Mouse (Mus musculus) testis, postnatal 14 days (tissue): ENCODE measurements around the gene Tet3.

Experiments
- DNase-seq: peaks from one replicate; pipeline ENCODE4 v3.0.0; 2021; ENCODE audit warnings: low spot score

Gene Tet3

DNA sequence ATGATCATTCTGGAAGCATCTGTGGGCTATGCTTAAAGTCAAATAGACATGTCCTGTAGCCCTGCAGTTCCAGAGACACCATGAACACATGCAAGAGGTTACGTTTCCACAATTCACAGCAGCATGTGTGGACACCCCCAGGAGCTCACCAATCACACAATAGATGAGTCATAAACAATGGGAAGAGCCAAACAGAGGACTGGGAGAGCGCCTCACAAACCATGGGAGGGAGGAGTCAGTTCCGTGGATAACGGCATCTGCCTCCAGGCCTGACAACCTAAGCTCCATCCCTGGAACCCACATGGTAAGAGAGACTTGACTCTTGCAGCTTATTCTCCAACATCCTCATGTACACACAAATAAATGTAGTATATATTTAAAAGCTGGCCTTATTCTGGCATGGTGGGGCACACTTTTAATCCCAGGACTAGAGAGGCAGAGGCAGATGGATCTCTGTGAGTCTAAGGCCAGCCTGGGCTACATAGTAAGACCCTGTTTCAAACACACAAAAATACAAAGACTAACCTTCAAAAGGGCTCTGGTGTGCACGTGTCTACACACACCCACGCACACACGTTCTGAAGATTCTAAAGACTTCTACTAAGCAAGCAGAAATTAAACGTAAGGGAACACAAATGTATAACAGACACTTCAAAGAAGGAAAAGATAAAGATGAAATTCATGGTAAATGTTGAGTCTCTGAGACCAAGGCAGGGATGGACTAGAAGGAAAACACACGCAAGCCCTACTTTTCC is 44.1 kb downstream of the Tet3 start:
- no peak for DNase-seq

DNA sequence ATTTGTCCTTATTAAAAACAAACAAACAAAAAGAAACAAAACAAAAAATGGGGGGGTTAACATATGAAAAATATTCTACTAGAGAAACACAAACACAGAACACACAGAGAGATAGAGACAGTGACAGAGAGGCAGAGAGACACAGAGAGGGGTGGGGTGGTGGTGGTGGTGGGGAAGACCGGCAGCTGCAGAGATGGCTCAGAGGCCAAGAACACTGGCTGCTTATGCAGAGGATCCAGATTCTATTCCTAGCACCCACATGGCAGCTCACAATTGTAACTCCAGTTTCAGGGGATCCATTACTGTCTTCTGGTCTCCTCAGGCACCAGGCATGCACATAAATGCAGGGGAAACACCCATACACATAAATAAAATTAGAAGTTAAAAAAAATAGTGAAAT is 45.2 kb downstream of the Tet3 start:
- no peak for DNase-seq

DNA sequence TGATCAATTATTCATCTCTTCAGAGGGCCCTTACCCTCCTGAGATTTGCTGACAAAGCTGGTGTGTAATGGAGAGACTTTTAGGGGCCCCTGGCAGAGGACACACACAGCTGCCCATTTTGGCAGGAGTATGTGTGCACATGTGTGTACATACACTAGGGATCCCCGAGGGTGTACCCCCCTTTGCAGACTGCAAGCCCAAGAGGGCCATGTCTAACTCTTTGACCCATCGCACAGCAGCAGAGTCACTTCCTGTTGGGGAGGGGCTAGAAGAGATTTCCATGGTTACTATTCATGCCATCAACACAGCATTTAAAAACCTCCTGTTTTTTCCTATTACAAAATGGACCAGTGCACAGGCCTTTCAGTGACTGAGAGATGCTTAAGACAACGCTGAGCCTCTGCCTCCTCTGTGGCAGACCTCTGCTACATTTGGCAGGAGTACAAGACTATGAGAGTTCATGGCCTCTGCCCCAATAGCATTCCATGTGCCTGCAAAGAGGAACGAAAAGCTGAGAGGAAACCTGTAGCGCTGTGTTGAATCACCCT is 46.0 kb downstream of the Tet3 start:
- DNase-seq = no peak

DNA sequence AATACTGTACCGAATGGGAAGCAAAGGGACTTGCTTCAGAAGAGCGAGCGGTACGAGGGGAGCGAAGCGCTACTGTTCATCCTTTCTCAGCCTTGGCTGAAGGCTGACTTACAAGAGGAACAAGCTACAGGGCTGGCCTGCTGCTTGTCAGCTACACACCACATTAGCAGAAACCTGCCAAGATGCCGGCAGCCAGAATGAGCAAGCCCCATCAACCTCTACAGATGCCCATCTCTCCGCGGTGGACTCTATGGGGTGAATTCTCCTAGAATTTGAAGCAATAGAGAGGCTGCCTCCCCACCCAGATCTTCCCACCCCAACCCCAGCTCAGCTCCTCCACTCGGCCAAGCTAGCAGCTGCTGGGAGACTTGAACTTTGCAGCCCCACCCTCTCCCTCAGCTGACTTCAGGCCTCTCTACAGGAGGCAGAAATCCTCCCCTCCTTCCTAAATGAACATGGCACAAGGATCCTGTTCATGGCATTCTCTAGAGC is 46.5 kb downstream of the Tet3 start:
- no peak for DNase-seq

DNA sequence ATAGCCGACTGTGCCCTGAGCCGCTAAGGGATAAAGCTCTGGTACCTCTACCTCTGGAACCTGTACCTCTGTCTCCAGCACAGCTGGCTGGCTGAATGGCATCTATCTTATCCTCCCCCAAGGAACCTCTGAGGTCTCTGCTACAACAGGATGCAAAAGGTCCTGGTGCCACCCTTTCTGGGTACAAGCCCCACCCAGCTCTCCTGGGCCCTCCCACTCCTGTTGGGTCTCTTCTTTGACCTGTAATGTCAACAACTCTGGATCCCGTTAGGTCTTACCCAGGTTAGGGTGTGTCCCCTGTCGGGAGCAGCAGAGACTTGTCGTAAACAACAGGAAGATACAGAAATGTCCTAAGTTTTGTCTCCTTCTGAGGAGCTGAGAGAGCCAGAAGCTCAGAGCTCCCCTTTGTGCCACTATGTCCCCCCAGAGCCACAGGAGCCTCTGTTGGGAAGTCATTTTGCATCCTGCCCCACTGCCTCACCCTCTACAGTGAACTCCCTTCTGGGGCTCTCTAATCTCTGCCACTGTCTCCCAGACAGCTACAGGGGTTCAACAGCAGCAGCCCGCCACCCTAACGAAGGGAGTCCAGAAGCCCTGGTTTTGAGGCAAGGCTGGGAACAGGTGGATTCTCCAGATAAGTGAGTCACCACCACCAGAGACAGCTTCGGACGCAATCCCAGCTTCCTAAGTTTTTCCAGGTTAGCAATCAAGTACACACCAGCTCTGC is 47.1 kb downstream of the Tet3 start:
- no peak for DNase-seq

DNA sequence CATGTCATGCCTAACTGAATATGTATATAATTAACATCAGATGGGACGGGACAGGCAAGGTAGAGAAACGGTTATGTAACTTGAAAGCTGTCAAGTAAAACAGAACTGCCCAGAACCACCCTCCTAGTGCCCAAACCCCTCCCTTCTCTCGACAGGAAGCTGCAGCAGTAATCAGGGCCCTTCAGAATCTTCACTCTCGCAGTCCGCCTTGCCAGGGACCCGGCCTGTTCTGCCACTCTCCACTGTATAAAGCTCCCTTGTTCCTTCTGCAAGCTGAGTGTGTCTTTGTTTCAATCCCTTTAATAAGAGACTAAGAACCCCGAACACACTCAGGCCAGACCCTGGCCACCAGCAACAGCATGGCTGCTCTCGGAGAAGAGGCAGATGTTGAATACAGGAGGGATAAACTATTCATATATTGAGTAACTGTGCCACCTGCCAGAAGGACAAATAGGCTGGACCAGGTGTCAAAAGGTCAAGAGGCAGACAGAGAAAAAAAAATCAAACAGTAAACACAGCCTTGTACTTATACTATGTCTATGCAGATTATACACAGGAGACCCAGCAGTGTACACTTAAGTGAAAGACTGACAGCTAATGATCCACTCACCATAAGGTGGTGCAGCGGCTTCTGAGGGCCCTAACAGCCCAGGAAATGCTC is 48.7 kb downstream of the Tet3 start:
- no peak for DNase-seq

DNA sequence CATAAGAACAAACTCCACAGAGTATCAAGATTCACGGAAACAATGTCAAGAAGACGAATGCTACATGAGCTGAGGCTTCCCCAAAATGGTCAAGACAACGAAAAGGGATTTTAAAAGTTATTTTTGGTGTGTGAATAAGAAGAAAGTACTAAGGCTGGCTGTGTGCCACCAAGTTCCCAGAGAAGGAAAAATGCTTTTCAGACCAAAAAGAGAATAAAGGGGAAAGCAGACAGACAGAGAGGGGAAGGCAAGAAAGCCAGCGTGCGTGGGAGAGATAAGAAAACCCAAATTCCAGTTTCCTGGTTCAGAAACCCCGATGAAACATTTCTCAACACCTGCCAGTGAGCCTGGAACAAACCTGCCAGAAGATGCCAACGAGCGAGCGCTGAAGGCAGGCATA is 50.4 kb downstream of the Tet3 start:
- DNase-seq = no peak

DNA sequence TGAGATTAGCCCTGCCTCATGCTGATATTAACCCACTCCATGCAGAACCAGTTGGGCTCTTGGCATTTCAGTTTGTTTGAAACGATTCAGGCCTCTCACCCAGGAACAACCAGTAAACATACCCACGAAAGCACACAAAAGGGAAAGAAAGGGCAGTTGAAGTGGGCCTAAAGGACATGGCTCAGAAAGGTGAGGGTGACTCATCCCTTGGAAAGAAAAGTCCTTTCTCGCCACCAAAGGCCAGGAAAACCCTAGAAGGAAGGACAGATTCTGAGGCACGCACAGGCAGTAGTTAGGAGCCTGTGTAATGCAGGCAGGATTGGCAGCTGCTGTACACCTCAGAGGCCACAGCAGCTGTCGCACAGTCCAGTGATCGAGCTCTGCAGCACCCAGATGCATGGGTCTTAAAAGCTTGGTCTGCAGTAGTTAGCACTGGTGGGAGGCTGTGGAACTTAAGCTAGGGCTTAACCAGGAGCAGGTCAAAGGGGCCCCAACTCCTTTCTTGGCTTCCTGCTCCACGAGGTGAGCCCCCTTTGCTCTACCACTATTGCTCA is 53.3 kb downstream of the Tet3 start:
- DNase-seq = no peak

DNA sequence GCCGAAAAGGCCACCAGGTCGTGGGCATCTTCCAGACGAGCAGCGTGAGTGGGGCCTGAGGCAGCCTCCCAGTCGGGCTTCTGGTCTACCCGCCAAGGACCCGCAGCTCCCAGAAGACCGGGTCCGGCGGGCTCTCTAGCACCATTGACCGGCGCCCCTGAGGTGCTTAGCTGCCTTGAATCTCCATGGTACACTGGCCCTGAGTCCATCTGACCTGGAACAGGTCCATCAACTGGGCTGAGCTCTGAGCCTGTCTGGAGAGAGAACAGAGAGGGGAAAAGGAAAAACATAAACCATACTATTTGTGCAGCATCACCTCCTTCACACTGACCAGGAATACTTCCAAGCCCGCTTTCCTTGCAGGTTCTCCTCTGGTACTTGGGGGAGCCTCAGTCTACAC is 54.3 kb downstream of the Tet3 start:
- DNase-seq = no peak

DNA sequence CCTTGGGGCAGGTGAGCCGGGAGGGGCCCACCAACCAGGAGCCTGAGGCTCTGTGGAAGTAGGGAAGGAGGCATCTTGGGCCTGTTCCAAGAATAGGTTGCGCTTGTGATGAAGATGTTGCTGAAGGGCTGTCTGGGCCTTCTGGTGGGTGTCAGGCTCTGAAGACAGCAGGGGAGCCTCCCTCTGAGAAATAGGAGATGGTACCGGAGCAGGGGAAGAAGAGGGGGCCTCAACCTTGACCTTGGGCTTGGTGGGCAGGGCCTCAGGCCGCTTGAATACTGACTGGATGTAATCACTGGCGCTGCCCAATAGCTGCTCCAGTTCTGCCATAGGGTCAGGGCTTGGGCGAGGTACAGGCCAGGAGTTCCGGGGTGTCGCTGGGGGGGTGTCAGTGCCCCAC is 55.4 kb downstream of the Tet3 start:
- DNase-seq = no peak

DNA sequence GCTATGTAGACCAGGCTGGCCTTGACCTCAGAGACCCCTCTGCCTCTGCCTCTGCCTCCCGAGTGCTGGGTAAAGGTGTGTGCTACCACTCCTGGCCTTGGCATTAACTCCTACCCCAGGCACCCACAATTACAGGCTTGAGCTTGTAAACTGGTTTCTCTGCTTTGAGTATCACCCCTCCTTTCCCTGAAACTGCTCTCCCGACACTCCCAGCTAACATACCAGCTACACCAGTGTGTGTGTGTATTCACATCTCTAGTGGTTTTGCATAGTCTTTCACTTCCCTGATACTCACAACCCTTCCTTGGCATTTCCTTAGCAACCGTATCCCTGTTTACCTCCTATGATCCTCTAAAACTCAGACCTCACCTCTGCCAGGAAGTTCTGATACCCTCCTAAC is 59.1 kb downstream of the Tet3 start:
- no peak for DNase-seq

DNA sequence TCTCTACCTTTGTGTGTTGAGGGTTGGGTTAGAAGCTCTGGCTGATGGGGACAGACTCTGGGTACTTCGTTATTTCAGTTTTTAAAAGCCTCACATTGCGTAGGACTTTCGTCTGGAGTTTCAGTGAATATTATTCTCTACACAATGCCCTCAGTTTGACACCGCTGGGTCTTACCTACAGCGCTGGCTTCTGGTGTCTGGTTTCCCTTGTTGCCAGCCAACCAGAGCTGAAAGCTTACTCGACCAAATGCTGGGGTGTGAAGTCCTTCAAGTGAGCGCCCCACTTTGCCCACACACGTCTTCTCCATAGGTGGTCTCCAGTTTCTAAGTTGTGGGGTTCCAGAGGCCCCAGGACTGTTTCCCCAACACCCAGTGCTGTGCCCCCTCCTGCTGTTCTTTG is 61.2 kb downstream of the Tet3 start:
- no peak for DNase-seq

DNA sequence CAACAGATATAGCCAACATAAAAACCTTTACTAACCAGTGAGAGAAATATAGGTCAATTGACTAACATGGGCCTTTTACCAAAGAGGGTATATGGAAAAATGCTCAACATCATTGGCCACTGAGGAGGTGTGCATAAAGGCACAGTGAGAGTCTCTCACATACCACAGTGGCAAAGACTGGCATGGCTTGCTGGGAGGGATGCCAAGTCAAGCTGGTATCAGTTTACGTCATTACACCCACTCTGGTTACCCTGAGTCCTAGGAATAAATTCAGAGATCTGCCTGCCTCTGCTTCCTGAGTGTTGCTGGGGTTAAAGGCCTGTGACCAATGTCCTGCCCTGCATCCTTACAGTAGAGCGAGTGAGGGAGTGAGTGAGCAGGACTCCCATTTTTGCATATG is 62.2 kb downstream of the Tet3 start:
- DNase-seq = no peak

DNA sequence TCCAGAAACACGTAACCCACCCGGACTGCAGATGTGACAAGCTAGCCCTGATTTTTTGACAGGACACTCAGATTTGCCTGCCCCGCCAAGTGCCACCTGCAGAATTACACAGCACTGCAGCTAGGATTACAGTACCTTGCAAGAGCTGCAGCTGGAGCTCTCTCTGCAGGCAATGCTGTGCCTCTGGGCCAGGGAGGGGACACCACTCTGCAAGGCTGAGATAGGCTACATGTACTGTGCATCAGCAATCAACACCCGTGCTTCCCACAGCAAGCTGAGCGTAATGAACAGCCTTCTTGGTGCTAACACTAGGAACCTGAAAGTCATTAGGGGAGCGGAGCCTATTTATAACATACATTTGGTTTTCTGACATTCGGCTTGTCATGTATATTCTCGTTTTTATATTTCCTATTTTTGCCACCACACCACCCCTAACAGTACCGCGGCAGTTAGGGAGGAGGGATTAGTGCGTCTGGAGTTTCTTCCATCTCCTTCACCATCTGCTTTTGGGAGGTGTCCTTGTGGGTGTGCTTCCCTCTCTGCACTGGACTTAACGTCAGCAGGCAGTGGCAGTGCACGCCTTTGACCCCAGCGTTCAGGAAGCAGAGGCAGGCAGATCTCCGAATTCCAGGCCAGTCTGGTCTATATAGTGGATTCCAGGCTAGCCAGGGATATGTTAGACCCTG is 63.2 kb downstream of the Tet3 start:
- DNase-seq = no peak

DNA sequence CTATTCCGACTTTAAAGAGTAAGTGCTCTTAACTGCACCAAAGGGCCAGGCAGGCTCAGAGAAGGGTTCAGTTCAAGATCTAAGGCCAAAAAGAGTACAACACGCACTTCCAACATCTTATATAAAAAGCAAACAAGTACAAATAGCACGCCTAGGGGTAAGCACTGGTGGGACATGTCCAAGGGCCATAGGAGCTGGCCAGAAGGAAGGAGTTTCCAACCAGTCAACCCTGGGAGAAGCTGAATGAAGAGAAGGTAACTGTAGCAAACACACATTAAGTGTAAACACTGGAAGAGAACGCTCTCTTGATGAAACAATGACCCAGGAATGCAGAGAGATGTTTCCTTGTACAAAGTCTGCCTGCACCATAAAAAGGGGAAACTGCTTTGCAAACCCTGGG is 64.8 kb downstream of the Tet3 start:
- no peak for DNase-seq

DNA sequence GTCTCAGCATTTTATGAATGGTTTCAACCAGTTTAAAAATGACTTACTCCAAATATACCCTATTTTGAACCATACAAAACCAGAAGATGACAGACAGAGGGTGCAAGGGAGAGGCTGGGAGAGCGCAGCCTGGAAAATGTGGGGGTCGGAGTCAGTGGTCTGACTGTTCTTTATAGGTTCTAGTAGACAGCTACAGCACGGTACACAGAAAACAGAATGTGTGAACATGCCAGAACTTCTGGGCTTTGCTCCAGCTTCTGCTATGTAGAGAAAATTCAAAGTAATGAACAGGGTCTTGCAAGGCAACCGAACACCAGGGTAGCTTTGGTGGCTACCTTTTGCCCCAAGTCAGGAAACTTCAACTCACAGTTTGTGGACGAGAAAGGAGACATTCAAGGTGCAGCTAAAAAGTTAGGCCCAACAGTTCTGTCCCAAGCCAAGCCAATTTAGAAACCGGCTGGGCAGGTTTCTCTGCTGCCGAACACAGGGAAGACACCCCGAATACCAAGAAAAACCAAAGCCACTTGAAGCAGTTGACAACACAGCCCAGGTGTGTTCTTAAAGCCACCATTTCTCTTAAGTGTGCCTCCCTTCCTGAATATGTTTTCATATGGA is 66.6 kb downstream of the Tet3 start:
- no peak for DNase-seq

DNA sequence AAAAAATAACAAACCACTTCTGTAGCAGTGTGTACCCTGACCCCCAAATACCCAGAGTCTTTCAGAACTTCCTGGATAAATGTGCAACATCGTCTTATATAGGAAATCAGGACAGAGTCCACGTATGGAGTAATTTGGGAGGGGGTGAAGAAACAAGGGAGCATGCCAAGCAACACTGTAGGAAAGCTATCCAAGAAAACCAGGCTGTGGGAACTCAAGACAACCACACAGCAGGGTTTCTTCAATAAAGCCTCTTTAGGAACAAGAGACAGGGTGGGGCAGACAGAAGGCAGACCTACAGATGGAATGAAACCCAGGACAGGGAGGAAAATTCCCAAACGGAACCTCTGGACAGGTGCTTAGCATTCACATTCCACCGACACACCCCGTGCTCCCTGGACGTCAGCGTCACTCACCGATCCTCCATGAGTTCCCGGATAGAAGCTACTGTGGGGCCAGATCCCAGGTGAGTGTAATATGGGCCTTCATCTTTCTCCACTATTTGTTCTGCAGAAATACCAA is 73.3 kb downstream of the Tet3 start:
- no peak for DNase-seq

DNA sequence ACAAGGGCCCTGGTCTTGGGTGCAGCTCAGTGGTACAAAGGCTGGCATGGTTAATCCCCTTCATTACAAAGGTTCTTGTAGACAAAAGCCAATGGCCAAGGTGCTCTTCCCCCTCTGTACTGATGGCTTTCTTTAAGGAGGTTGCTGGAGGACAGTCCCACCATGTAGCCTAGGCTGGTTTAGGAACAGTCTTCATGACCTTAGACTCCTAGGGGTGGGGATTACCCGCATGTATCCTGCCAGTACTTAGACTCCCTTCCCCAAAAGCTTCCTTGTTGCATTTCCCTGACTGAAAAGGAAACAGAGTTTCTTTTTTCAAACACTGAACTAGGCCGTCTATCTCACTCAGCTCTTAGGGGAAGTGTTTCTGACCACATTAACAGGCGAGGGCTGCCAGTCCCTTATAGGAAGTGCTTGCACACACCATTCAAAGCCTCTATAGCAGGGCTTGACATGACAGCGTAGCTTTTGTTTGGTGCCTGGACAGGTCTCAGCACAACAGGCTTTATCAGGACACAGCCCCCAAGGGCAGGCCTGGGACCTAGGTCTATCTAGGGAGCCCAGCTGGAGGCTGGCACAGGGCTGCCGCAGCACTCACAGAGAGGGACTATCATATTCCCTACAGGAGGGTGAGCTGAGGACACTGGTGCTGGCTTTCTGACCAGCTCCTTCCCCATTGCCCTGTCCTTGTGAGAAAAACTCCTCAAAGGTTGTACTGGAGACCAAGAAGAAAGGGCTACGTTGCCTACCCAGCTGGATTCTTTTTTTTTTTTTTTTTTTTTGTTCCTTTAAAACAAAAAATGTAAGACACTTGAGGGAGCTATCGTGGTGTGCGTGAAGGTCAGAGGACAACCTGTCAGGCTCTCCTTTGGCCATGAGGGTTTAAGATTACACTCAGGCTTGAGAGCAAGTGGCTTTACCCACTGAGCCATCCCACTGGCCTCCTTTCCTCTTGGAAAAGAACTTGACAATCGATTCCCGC is 77.1 kb downstream of the Tet3 start:
- peak; percentile 84 for DNase-seq

DNA sequence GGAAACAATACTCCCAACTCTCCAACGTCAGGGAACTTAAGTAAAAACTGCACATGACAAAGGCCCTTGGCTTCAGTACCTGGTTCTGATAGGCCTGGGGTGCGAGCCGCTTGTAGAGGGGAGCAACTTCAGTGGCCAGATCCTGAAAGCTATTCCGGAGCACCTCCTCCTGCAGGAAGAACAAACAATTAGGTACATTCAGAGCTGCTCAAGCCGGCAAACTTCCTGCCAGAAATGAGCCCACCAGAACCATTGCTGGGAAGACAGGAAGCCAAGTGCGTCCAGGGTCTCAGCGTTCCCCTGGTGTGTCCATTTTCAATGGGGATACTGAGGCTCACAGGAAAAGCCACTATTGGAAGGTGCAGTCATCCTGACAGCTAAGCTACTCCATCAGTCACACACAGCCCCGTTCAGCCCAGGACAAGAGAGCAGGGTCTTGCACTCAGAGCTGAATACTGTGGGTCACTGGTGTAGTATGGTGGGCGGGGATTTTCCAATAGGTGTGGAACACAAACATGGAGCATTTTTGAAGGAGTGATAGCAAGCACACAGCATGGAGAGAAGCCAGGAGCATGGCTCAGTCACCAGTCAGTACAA is 85.1 kb downstream of the Tet3 start:
- no peak for DNase-seq

DNA sequence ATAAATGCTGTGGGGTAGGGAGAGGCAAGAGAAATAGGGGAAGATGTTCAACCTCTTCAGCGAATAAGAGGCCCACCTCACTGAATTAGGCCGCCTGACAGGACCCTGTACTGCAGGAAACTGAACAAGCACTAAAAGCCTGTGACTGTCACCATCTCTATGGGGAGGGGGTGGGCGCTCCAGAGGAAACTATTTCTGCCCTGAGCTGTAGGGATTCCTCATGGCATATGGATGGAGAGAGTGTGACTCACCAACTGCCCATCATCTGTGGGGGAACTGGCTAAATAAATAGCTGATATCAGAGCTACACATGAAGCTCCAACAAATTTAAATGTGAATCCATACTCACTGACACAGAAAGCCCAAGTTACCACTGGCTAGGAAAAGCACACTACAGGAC is 87.5 kb downstream of the Tet3 start:
- no peak for DNase-seq
